Mouse (Mus musculus) erythroid progenitor cell, adult 5-6 weeks (primary cell): Measurements from ENCODE around the gene Slc7a9. TPM values are rescaled to one million over a fixed set of nuclear protein-coding genes. Genes with fewer than 3 reads are reported as not detected.

Experiments used
- ATAC-seq: replicated peaks from 2 replicates; pipeline ENCODE4 v1.8.0; 2016; ENCODE audit warnings: moderate number of reproducible peaks, mild to moderate bottlenecking, moderate TSS enrichment, inconsistent platforms; ENCODE audit not compliant: poor library complexity, low FRiP score, severe bottlenecking
- total RNA-seq, 2 experiments: library from RNA; stranded (forward) in 1 of 2; stranded (reverse) in 1 of 2; fragments of 150-400 nt in 1 of 2; fragments of 186-747, 209-891 nt in 1 of 2; gene quantifications; 2 replicates each; pipeline versions ENCODE4 v1.2.3 to v1.2.4; 2015 to 2017; ENCODE audit warnings: low replicate concordance in 2 of 2

Slc7a9 gene
- total RNA-seq, 2 experiments from 2014 or later, result not detected

- ATAC-seq, result no peak
Measured at GRCm38 (mm10) chr7:35497516-35497915, 48.9 kb downstream of the Slc7a9 start.

GRCm38 (mm10) chr7:35501995-35502394 lies 53.4 kb downstream of the Slc7a9 start:
- no peak for ATAC-seq

Other genes starting within 250 kb of the Slc7a9 start
- not detected in 2 replicates for gene Lrp3, start 233.3 kb upstream of the Slc7a9 start, total RNA-seq (2015; ENCODE audit: low replicate concordance)
- gene Lrp3, start 233.3 kb upstream of the Slc7a9 start, total RNA-seq (2017; ENCODE audit: low replicate concordance), result not detected in 2 replicates
- gene Gpatch1, start 130.4 kb upstream of the Slc7a9 start, total RNA-seq (2015; ENCODE audit: low replicate concordance), result 1.1 and 2.9 TPM in 2 replicates
- 2.4 and 3.0 TPM in 2 replicates for gene Gpatch1, start 130.4 kb upstream of the Slc7a9 start, total RNA-seq (2017; ENCODE audit: low replicate concordance)
- gene Rhpn2, start 114.6 kb upstream of the Slc7a9 start, total RNA-seq (2015; ENCODE audit: low replicate concordance), result not detected in 2 replicates
- not detected in 2 replicates for gene Rhpn2, start 114.6 kb upstream of the Slc7a9 start, total RNA-seq (2017; ENCODE audit: low replicate concordance)
- 10.5 and 17.6 TPM in 2 replicates for gene Faap24, start 52.0 kb upstream of the Slc7a9 start, total RNA-seq (2015; ENCODE audit: low replicate concordance)
- gene Faap24, start 52.0 kb upstream of the Slc7a9 start, total RNA-seq (2017; ENCODE audit: low replicate concordance), result 14.1 and 16.3 TPM in 2 replicates
- gene Cep89, start 51.8 kb upstream of the Slc7a9 start, total RNA-seq (2015; ENCODE audit: low replicate concordance), result 39.0 and 47.2 TPM in 2 replicates
- gene Cep89, start 51.8 kb upstream of the Slc7a9 start, total RNA-seq (2017; ENCODE audit: low replicate concordance), result 56.1 and 118 TPM in 2 replicates
- gene Tdrd12, start 88.9 kb downstream of the Slc7a9 start, total RNA-seq (2015; ENCODE audit: low replicate concordance), result 3.4 TPM in 1 of 2 replicates, not detected in the other
- gene Tdrd12, start 88.9 kb downstream of the Slc7a9 start, total RNA-seq (2017; ENCODE audit: low replicate concordance), result not detected in 2 replicates
- 129 and 165 TPM in 2 replicates for gene Nudt19, start 107.5 kb downstream of the Slc7a9 start, total RNA-seq (2015; ENCODE audit: low replicate concordance)
- gene Nudt19, start 107.5 kb downstream of the Slc7a9 start, total RNA-seq (2017; ENCODE audit: low replicate concordance), result 36.3 and 55.8 TPM in 2 replicates
- 0.36 TPM in 1 of 2 replicates, not detected in the other for gene Rgs9bp, start 136.8 kb downstream of the Slc7a9 start, total RNA-seq (2015; ENCODE audit: low replicate concordance)
- 0.38 TPM in 1 of 2 replicates, not detected in the other for gene Rgs9bp, start 136.8 kb downstream of the Slc7a9 start, total RNA-seq (2017; ENCODE audit: low replicate concordance)
- gene Ankrd27, start 137.4 kb downstream of the Slc7a9 start, total RNA-seq (2015; ENCODE audit: low replicate concordance), result 38.6 and 41.1 TPM in 2 replicates
- gene Ankrd27, start 137.4 kb downstream of the Slc7a9 start, total RNA-seq (2017; ENCODE audit: low replicate concordance), result 9.5 and 13.2 TPM in 2 replicates
- gene Pdcd5, start 198.7 kb downstream of the Slc7a9 start, total RNA-seq (2015; ENCODE audit: low replicate concordance), result 75.3 and 96.4 TPM in 2 replicates
- gene Pdcd5, start 198.7 kb downstream of the Slc7a9 start, total RNA-seq (2017; ENCODE audit: low replicate concordance), result 31.2 TPM in 1 of 2 replicates, not detected in the other